Mouse (Mus musculus) embryonic fibroblast, embryonic 13.5 days (primary cell): Measurements from ENCODE around the gene Edn2. TPM values are rescaled to one million over a fixed set of nuclear protein-coding genes. Genes with fewer than 3 reads are reported as not detected.

Source experiments
- H3K27ac ChIP-seq: 2 replicates; pipeline ENCODE4 v1.5.1; 2012; ENCODE audit warnings: low read length, control low read depth, inconsistent platforms; ENCODE audit not compliant: insufficient read depth
- H3K4me1 ChIP-seq: 2 replicates; pipeline ENCODE4 v1.6.1; 2011; ENCODE audit warnings: low read length; ENCODE audit not compliant: control insufficient read depth, insufficient read depth
- H3K4me3 ChIP-seq: 2 replicates; pipeline ENCODE4 v1.5.1; 2011; ENCODE audit warnings: mild to moderate bottlenecking, control low read depth, low read length; ENCODE audit not compliant: insufficient read depth
- CTCF ChIP-seq: IDR thresholded peaks from 2 replicates; pipeline ENCODE4 v1.5.1; 2011; ENCODE audit warnings: mild to moderate bottlenecking, control low read depth, low read length, moderate library complexity, borderline replicate concordance; ENCODE audit not compliant: insufficient read depth
- POLR2A ChIP-seq: IDR thresholded peaks from 2 replicates; pipeline ENCODE4 v1.6.1; 2011; ENCODE audit warnings: low read depth, mild to moderate bottlenecking, control low read depth, low read length, moderate library complexity
- polyA plus RNA-seq: library from polyadenylated mRNA; stranded (reverse); fragments of >200 nt; gene quantifications from 2 replicates; pipeline ENCODE4 v1.2.4, GENCODE M21; 2011; ENCODE audit warnings: low read depth; ENCODE audit not compliant: missing spikeins, insufficient read length

Edn2 gene
- polyA plus RNA-seq, 1 experiment, result not detected

- TF ChIP-seq CTCF, result no peak
- TF ChIP-seq POLR2A, result no peak
- H3K4me3 ChIP-seq, result no peak overlapping the region
- no peaks in the 10 kb centered on the region for H3K4me1 ChIP-seq
- no peak overlapping the region for H3K27ac ChIP-seq
These were observed 18.1 kb downstream of the Edn2 start for GRCm38 (mm10) chr4:120179123-120179522.

GRCm38 (mm10) chr4:120180535-120180934 lies 19.5 kb downstream of the Edn2 start:
- H3K4me1 ChIP-seq, result no peaks in the 10 kb centered on the region
- no peak for TF ChIP-seq CTCF
- no peak overlapping the region for H3K4me3 ChIP-seq
- no peak overlapping the region for H3K27ac ChIP-seq

- no peak for TF ChIP-seq CTCF
- TF ChIP-seq POLR2A, result no peak
- Histone ChIP-seq H3K27ac (no peak overlapping the region), H3K4me3 (no peak overlapping the region), H3K4me1 (no peaks in the 10 kb centered on the region; the same call in 1 of the 2 replicates)
These were observed 23.5 kb downstream of the Edn2 start for GRCm38 (mm10) chr4:120184374-120184991.

- Histone ChIP-seq H3K27ac (no peak overlapping the region), H3K4me3 (no peak overlapping the region), H3K4me1 (no peaks in the 10 kb centered on the region; the same call in 1 of the 2 replicates)
- TF ChIP-seq POLR2A (no peak), CTCF (no peak)
These were observed 25.4 kb downstream of the Edn2 start for GRCm38 (mm10) chr4:120186441-120186840.

GRCm38 (mm10) chr4:120186934-120187333 lies 25.9 kb downstream of the Edn2 start:
- Histone ChIP-seq H3K4me1 (no peaks in the 10 kb centered on the region; the same call in 1 of the 2 replicates), H3K27ac (no peak overlapping the region), H3K4me3 (no peak overlapping the region)
- TF ChIP-seq POLR2A, result no peak
- 0 out of 2 replicates have a peak, but pooled peaks have one; percentile 18 for TF ChIP-seq CTCF

GRCm38 (mm10) chr4:120188204-120188603 lies 27.2 kb downstream of the Edn2 start:
- Histone ChIP-seq H3K4me3 (no peak overlapping the region), H3K27ac (no peak overlapping the region), H3K4me1 (no peaks in the 10 kb centered on the region; the same call in 1 of the 2 replicates)
- no peak for TF ChIP-seq CTCF
- no peak for TF ChIP-seq POLR2A

GRCm38 (mm10) chr4:120188651-120189161 lies 27.7 kb downstream of the Edn2 start:
- Histone ChIP-seq H3K4me1 (no peaks in the 10 kb centered on the region; the same call in 1 of the 2 replicates), H3K4me3 (no peak overlapping the region), H3K27ac (no peak overlapping the region)
- TF ChIP-seq CTCF (no peak), POLR2A (no peak)

GRCm38 (mm10) chr4:120189941-120190340 lies 28.9 kb downstream of the Edn2 start:
- Histone ChIP-seq H3K4me1 (no peaks in the 10 kb centered on the region; the same call in 1 of the 2 replicates), H3K4me3 (no peak overlapping the region), H3K27ac (no peak overlapping the region)
- no peak for TF ChIP-seq CTCF
- TF ChIP-seq POLR2A, result no peak

- TF ChIP-seq CTCF (no peak), POLR2A (no peak)
- no peaks in the 10 kb centered on the region; the same call in 1 of the 2 replicates for H3K4me1 ChIP-seq
- H3K27ac ChIP-seq, result no peak overlapping the region
- H3K4me3 ChIP-seq, result no peak overlapping the region
These were observed 31.0 kb downstream of the Edn2 start for GRCm38 (mm10) chr4:120191987-120192386.

GRCm38 (mm10) chr4:120194026-120194425 lies 33.0 kb downstream of the Edn2 start:
- no peak overlapping the region for H3K4me3 ChIP-seq
- no peaks in the 10 kb centered on the region for H3K4me1 ChIP-seq
- no peak for TF ChIP-seq POLR2A
- TF ChIP-seq CTCF, result no peak
- no peak overlapping the region for H3K27ac ChIP-seq
